Mouse (Mus musculus) intestine, embryonic 16.5 days (tissue): ENCODE measurements around the gene Alkbh1. TPM values are rescaled to one million over a fixed set of nuclear protein-coding genes. Genes with fewer than 3 reads are reported as not detected.
"Not testable (repeated sequence)": the region's sequence is repeated elsewhere in the genome, so short reads cannot be mapped to it uniquely, and the experiment has no call there.

ENCODE experiments used
- ATAC-seq: fragments of 200-750 bp; cut with Nextera tagmentation; 2 replicates; pipeline ENCODE4 v1.8.0; 2017; ENCODE audit warnings: moderate TSS enrichment, moderate library complexity
- H3K27ac ChIP-seq: fragments of 300-500 bp; sonication (generic); 2 replicates; pipeline ENCODE4 v1.5.1; 2014; ENCODE audit warnings: mild to moderate bottlenecking, low read length
- H3K27me3 ChIP-seq: fragments of 300-500 bp; sonication (generic); replicated peaks from 2 replicates; pipeline ENCODE4 v1.6.1; 2014; ENCODE audit warnings: low read length, control low read depth, mixed read lengths; ENCODE audit not compliant: control insufficient read depth, insufficient read depth
- H3K36me3 ChIP-seq: fragments of 300-500 bp; sonication (generic); 2 replicates; pipeline ENCODE4 v1.6.1; 2014; ENCODE audit warnings: low read length, control low read depth; ENCODE audit not compliant: control insufficient read depth, insufficient read depth
- H3K4me1 ChIP-seq: fragments of 300-500 bp; sonication (generic); 2 replicates; pipeline ENCODE4 v1.6.1; 2014; ENCODE audit warnings: low read length, control low read depth, mixed read lengths; ENCODE audit not compliant: control insufficient read depth, insufficient read depth
- H3K4me2 ChIP-seq: fragments of 300-500 bp; sonication (generic); 2 replicates; pipeline ENCODE4 v1.6.1; 2014; ENCODE audit warnings: low read depth, low read length, control low read depth
- H3K4me3 ChIP-seq: fragments of 300-500 bp; sonication (generic); 2 replicates; pipeline ENCODE4 v1.5.1; 2014; ENCODE audit warnings: mild to moderate bottlenecking, low read length
- H3K9ac ChIP-seq: fragments of 300-500 bp; sonication (generic); 2 replicates; pipeline ENCODE4 v1.6.1; 2014; ENCODE audit warnings: low read depth, low read length
- H3K9me3 ChIP-seq: fragments of 300-500 bp; sonication (generic); 2 replicates; pipeline ENCODE4 v1.6.1; 2016; ENCODE audit warnings: low read length, control low read depth; ENCODE audit not compliant: control insufficient read depth
- WGBS: fragments of 180-500 bp; shearing (Covaris S2); extraction: QIAGEN DNeasy Blood & Tissue Kit; methylation state at CpG from one replicate; pipeline ENCODE4 v1.1.7; 2014; 5-methylcytosine and 5-hydroxymethylcytosine counted together
- polyA plus RNA-seq: library from polyadenylated mRNA; unstranded; fragments of >200 nt; fragmentation: Nextera tagmentation; extraction: Ambion mirVana; gene quantifications from 2 replicates; pipeline ENCODE4 v1.2.1, GENCODE M21; 2015

Alkbh1 gene
- 43.9 and 52.0 TPM in 2 replicates for polyA plus RNA-seq

- H3K27ac ChIP-seq, result peak within 1 kb of the TSS; percentile 83
- peaks cover 11% of the 10 kb centered on the region for H3K4me1 ChIP-seq
- H3K9me3 ChIP-seq, result no peaks in the 10 kb centered on the region
- ATAC-seq, result peak; percentile 93
- H3K36me3 ChIP-seq, result peaks cover 11% of the 10 kb centered on the region
- H3K4me3 ChIP-seq, result peak within 1 kb of the TSS; percentile 99
- peak within 1 kb of the TSS; percentile 99 for H3K9ac ChIP-seq
- H3K4me2 ChIP-seq, result peak within 1 kb of the TSS; percentile 72
- H3K27me3 ChIP-seq, result no peaks in the 10 kb centered on the region
- WGBS, result under 1% methylated on average over 28 of the region's 28 CpGs
Observed at GRCm38 (mm10) chr12:87443700-87444122, at the start of gene Alkbh1, which contains the start of gene Slirp. Gene Alkbh1 (minus strand): TSS chr12:87444017. Gene Slirp (plus strand): TSS chr12:87443896.

DNA sequence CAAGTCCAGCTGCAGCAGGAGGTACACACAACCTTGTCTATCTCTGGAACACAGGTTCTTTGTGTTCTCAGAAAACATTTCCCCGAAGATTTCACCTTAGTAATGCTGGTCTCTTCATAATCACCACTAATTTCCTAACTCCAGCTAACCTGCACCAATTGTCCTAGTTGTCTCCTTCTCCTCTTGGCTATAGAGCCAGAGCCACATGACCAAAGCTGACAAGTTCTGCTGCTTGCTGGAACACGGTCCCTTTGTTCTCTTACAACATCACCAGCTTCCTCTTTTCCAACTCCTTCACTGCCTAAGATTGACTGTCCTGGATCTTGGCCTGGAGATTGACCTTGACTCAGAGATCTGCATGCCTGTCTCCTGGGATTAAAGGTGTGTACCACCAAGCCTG lies 44.9 kb upstream of the Alkbh1 start:
- H3K4me1 ChIP-seq, H3K9ac ChIP-seq, H3K4me3 ChIP-seq, H3K36me3 ChIP-seq, H3K4me2 ChIP-seq, ATAC-seq, H3K27me3 ChIP-seq, H3K9me3 ChIP-seq, H3K27ac ChIP-seq: not testable (repeated sequence)
- WGBS, result 68% methylated on average over 2 of the region's 2 CpGs

DNA sequence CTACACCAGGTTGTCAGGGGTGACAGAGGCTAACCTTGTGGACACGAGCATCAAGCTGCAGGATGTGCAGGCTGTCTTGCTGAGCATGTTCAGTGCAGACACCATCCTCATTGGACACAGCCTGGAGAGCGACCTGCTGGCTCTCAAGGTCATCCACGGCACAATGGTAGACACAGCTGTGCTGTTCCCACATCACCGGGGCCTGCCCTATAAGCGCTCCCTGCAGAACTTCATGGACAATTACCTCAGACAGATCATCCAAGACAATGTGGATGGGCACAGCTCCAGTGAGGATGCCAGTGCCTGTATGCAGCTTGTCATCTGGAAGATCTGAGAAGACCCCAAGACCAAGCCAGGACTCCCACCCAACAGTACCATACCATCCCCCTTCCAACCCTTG lies 38.7 kb upstream of the Alkbh1 start:
- H3K9ac ChIP-seq, H3K4me1 ChIP-seq, H3K27ac ChIP-seq, H3K9me3 ChIP-seq, H3K4me3 ChIP-seq, H3K27me3 ChIP-seq, H3K4me2 ChIP-seq, ATAC-seq, H3K36me3 ChIP-seq: not testable (repeated sequence)
- 81% methylated on average over 5 of the region's 5 CpGs for WGBS

GRCm38 (mm10) chr12:87474756-87475155 lies 30.9 kb upstream of the Alkbh1 start:
- no peak for ATAC-seq
- Histone ChIP-seq H3K9ac (no peak overlapping the region), H3K4me1 (peaks cover 11% of the 10 kb centered on the region), H3K4me2 (no peak overlapping the region), H3K27ac (no peak overlapping the region), H3K9me3 (no peaks in the 10 kb centered on the region), H3K27me3 (no peaks in the 10 kb centered on the region), H3K36me3 (no peaks in the 10 kb centered on the region), H3K4me3 (no peak overlapping the region)
- WGBS, result 79% methylated on average over 3 of the region's 3 CpGs

DNA sequence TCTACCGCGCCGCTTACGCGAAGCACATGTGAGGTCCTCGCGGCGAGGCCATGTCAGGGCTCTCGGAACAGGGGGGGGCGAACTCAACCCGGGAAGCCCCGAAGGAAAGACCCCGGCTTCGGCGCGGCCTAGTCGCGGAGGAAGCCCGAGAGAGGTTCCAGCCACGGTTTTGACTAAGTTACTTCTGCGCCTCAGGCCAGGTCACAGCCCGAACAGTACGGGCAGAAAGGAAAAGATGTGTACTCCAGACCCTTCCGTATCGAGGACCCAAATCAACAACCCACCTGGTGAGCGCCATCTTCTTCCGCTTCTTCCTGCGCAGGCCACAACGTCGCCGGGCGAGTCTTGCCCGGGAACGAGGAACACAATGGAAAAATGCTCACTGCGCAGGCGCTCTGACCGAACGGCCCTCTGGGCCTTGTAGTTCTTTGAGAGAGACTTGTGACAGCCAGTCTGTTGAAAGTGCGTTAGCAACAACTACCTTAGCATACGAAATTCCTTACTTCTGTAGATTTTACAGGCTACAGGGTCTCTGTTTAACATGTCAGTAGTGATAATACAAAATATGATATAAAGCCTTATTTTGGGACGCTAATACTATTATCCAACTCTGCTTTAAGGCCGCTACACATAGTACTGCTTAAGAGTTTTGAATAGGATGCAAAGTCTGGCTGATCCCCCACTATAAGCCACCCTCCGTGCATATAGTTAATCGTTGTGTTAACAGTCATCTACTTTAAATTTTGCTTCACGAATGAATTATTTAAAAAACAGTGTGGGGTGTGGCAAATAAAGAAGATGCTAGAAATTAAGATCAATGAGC lies 28.4 kb upstream of the Alkbh1 start, which contains the start of gene Snw1:
Gene Snw1, minus strand, starts transcription at position 311 of the 823 bp plus-strand sequence.
- peak; percentile 99 for ATAC-seq
- Histone ChIP-seq H3K36me3 (no peaks in the 10 kb centered on the region), H3K27ac (peak within 1 kb of the TSS; percentile 61), H3K9me3 (no peaks in the 10 kb centered on the region), H3K4me3 (peak within 1 kb of the TSS; percentile 76), H3K4me1 (peaks cover 11% of the 10 kb centered on the region), H3K4me2 (peak within 1 kb of the TSS; percentile 67), H3K27me3 (no peaks in the 10 kb centered on the region), H3K9ac (peak within 1 kb of the TSS; percentile 91)
- WGBS, result 3% methylated on average over 45 of the region's 45 CpGs

- Histone ChIP-seq H3K4me1 (peaks cover 11% of the 10 kb centered on the region), H3K27me3 (no peaks in the 10 kb centered on the region), H3K36me3 (no peaks in the 10 kb centered on the region), H3K4me3 (peak overlapping the region; percentile 76), H3K9me3 (no peaks in the 10 kb centered on the region), H3K9ac (peak overlapping the region; percentile 91), H3K4me2 (peak overlapping the region; percentile 67), H3K27ac (peak overlapping the region; percentile 61)
- under 1% methylated on average over 19 of the region's 19 CpGs for WGBS
- no peak for ATAC-seq
Observed at GRCm38 (mm10) chr12:87471421-87471963, 27.7 kb upstream of the Alkbh1 start.

- H3K9ac ChIP-seq, result 0 out of 2 replicates have a peak overlapping the region, but pooled peaks have one; percentile 12
- H3K4me2 ChIP-seq, result peak overlapping the region; percentile 67
- no peak overlapping the region for H3K27ac ChIP-seq
- H3K4me3 ChIP-seq, result peak overlapping the region; percentile 76
- no peaks in the 10 kb centered on the region for H3K36me3 ChIP-seq
- H3K9me3 ChIP-seq, result no peaks in the 10 kb centered on the region
- 57% methylated on average over 7 of the region's 7 CpGs for WGBS
- peaks cover 11% of the 10 kb centered on the region for H3K4me1 ChIP-seq
- no peaks in the 10 kb centered on the region for H3K27me3 ChIP-seq
- ATAC-seq, result no peak
Observed at GRCm38 (mm10) chr12:87470263-87471136, 26.7 kb upstream of the Alkbh1 start.

DNA sequence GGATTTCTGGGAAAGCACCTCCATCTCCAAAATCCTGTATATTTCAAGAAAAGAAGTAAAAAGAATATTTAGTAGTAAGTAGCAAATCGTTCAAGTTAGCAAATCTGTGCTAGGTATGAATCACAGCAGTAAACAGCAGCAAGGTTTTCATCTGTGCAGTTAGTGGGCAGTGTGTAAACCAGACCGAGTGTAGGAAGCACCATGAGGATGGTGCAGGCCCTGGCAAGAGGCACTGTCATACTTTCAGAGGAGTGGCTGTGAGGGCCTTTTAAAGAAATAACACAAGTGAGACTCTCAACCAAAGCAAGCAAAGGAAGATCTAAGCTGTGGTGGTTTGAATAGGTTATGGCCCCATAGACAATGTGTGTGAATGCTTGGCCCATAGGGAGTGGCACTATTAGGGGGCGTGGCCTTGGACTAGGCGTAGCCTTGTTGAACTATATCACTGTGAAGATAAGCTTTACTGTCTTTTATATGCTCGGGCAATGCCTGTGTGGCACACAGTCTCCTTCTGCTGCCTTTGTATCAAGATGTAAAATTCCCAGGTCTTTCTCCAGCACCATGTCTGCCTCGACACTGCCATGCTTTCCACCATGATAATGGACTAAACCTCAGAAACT lies 21.0 kb upstream of the Alkbh1 start:
- Histone ChIP-seq H3K9me3 (no peaks in the 10 kb centered on the region), H3K4me2 (no peak overlapping the region), H3K27me3 (no peaks in the 10 kb centered on the region), H3K27ac (no peak overlapping the region), H3K4me3 (no peak overlapping the region), H3K36me3 (peaks cover 13% of the 10 kb centered on the region), H3K4me1 (no peaks in the 10 kb centered on the region), H3K9ac (no peak overlapping the region)
- 77% methylated on average over 6 of the region's 6 CpGs for WGBS
- ATAC-seq, result peak; percentile 96
